Mouse (Mus musculus) naive thymus-derived CD4-positive, alpha-beta T cell, adult 2 months (primary cell): Measurements from ENCODE around the gene Inka2.

Source experiments
- DNase-seq: peaks from one replicate; pipeline ENCODE4 v3.0.0-alpha.2; 2011; ENCODE audit warnings: low read depth

The Inka2 gene

GRCm38 (mm10) chr3:105721681-105722201 is 17.3 kb downstream of the Inka2 start:
- no peak for DNase-seq

GRCm38 (mm10) chr3:105722510-105722909 is 18.1 kb downstream of the Inka2 start:
- DNase-seq = no peak

GRCm38 (mm10) chr3:105726037-105726436 is 21.6 kb downstream of the Inka2 start:
- DNase-seq = peak; percentile 79

GRCm38 (mm10) chr3:105732360-105732759 is 28.0 kb downstream of the Inka2 start:
- DNase-seq = no peak

GRCm38 (mm10) chr3:105733538-105733937 is 29.1 kb downstream of the Inka2 start:
- no peak for DNase-seq

- no peak for DNase-seq
These were observed 30.9 kb downstream of the Inka2 start for GRCm38 (mm10) chr3:105735285-105735684.

GRCm38 (mm10) chr3:105736148-105736547 is 31.7 kb downstream of the Inka2 start:
- no peak for DNase-seq

GRCm38 (mm10) chr3:105737070-105737469 is 32.7 kb downstream of the Inka2 start:
- DNase-seq = no peak

- no peak for DNase-seq
These were observed 33.3 kb downstream of the Inka2 start for GRCm38 (mm10) chr3:105737666-105738065.

- no peak for DNase-seq
These were observed 42.1 kb downstream of the Inka2 start for GRCm38 (mm10) chr3:105746542-105746941.

GRCm38 (mm10) chr3:105750810-105751209 is 46.4 kb downstream of the Inka2 start:
- no peak for DNase-seq

- DNase-seq = no peak
These were observed 49.8 kb downstream of the Inka2 start for GRCm38 (mm10) chr3:105754184-105754583.

GRCm38 (mm10) chr3:105755123-105755522 is 50.7 kb downstream of the Inka2 start:
- DNase-seq = no peak

GRCm38 (mm10) chr3:105756505-105756904 is 52.1 kb downstream of the Inka2 start:
- DNase-seq = peak; percentile 34

GRCm38 (mm10) chr3:105757323-105758083 is 53.1 kb downstream of the Inka2 start:
- no peak for DNase-seq

- no peak for DNase-seq
These were observed 53.7 kb downstream of the Inka2 start for GRCm38 (mm10) chr3:105758098-105758497.

GRCm38 (mm10) chr3:105758658-105759057 is 54.3 kb downstream of the Inka2 start:
- DNase-seq = no peak

- DNase-seq = no peak
These were observed 55.7 kb downstream of the Inka2 start for GRCm38 (mm10) chr3:105760063-105760462.

GRCm38 (mm10) chr3:105763132-105763851 is 58.9 kb downstream of the Inka2 start:
- DNase-seq = peak; percentile 74

GRCm38 (mm10) chr3:105768529-105768928 is 64.1 kb downstream of the Inka2 start:
- DNase-seq = peak; percentile 63

GRCm38 (mm10) chr3:105769380-105769779 is 65.0 kb downstream of the Inka2 start:
- DNase-seq = no peak
